Mouse (Mus musculus) liver, embryonic 16.5 days (tissue): ENCODE results near the gene Olfr957. TPM values are rescaled to one million over a fixed set of nuclear protein-coding genes. Genes with fewer than 3 reads are reported as not detected.

Experiments used
- ATAC-seq: fragments of 200-750 bp; cut with Nextera tagmentation; 2 replicates; pipeline ENCODE4 v1.8.0; 2017; ENCODE audit warnings: low read depth, mild to moderate bottlenecking, moderate number of reproducible peaks, moderate library complexity
- H3K27ac ChIP-seq: fragments of 300-500 bp; sonication (generic); 2 replicates; pipeline ENCODE4 v1.5.1; 2014; ENCODE audit warnings: mild to moderate bottlenecking, low read length
- H3K27me3 ChIP-seq: fragments of 300-500 bp; sonication (generic); 2 replicates; pipeline ENCODE4 v1.6.1; 2014; ENCODE audit warnings: low read depth, low read length, mixed read lengths; ENCODE audit not compliant: control insufficient read depth, insufficient read depth
- H3K36me3 ChIP-seq: fragments of 300-500 bp; sonication (generic); 2 replicates; pipeline ENCODE4 v1.6.1; 2014; ENCODE audit warnings: mild to moderate bottlenecking; ENCODE audit not compliant: control insufficient read depth, insufficient read depth
- H3K4me1 ChIP-seq: fragments of 300-500 bp; sonication (generic); 2 replicates; pipeline ENCODE4 v1.6.1; 2014; ENCODE audit warnings: low read depth, low read length, mixed read lengths; ENCODE audit not compliant: control insufficient read depth
- H3K4me2 ChIP-seq: fragments of 300-500 bp; sonication (generic); 2 replicates; pipeline ENCODE4 v1.6.1; 2014; ENCODE audit warnings: low read depth, low read length, mixed read lengths
- H3K4me3 ChIP-seq: fragments of 300-500 bp; sonication (generic); 2 replicates; pipeline ENCODE4 v1.5.1; 2014; ENCODE audit warnings: low read depth, mild to moderate bottlenecking, low read length
- H3K9ac ChIP-seq: fragments of 300-500 bp; sonication (generic); 2 replicates; pipeline ENCODE4 v1.6.1; 2014; ENCODE audit warnings: low read depth, low read length
- H3K9me3 ChIP-seq: fragments of 300-500 bp; sonication (generic); replicated peaks from 2 replicates; pipeline ENCODE4 v1.6.1; 2016; ENCODE audit warnings: low read length; ENCODE audit not compliant: control insufficient read depth
- WGBS: fragments of 180-500 bp; shearing (Covaris S2); extraction: QIAGEN DNeasy Blood & Tissue Kit; methylation state at CpG from one replicate; pipeline ENCODE4 v1.1.7; 2014; ENCODE audit not compliant: insufficient replicate concordance; 5-methylcytosine and 5-hydroxymethylcytosine counted together
- polyA plus RNA-seq: library from polyadenylated mRNA; unstranded; fragments of >200 nt; fragmentation: Nextera tagmentation; extraction: Ambion mirVana; gene quantifications from 2 replicates; pipeline ENCODE4 v1.2.1, GENCODE M21; 2015

Gene Olfr957
- polyA plus RNA-seq, 1 experiment from 2014 or later = not detected

DNA sequence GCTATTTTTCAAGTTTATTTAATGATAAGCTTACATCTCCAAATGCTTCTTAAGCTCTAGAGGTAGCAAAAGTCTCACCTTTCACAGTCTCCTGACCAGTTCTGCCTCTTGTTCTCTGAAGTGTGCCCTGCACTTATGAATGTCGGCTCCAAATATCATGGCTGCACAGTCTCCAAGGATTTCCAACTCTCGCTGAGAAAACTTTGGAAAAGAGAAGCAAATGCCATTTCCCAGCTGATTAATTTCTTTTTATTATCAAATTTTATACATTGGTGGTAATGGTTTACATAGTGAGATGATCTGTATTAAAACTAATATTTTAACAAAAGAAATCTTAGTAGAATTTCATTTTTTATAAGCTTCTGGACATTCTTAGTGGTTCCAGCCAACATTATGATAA lies 21.7 kb downstream of the Olfr957 start, which contains the start of gene Olfr44:
Gene Olfr44 (minus strand): TSS at position 101 of the 400 bp plus-strand sequence.
- no peak for ATAC-seq
- Histone ChIP-seq H3K9me3 (no peaks in the 10 kb centered on the region), H3K4me3 (no peak within 1 kb of the TSS), H3K4me1 (no peaks in the 10 kb centered on the region), H3K36me3 (no peaks in the 10 kb centered on the region), H3K27ac (no peak within 1 kb of the TSS), H3K27me3 (no peaks in the 10 kb centered on the region), H3K9ac (no peak within 1 kb of the TSS), H3K4me2 (no peak within 1 kb of the TSS)
- WGBS = 61% methylated on average over 2 of the region's 2 CpGs

DNA sequence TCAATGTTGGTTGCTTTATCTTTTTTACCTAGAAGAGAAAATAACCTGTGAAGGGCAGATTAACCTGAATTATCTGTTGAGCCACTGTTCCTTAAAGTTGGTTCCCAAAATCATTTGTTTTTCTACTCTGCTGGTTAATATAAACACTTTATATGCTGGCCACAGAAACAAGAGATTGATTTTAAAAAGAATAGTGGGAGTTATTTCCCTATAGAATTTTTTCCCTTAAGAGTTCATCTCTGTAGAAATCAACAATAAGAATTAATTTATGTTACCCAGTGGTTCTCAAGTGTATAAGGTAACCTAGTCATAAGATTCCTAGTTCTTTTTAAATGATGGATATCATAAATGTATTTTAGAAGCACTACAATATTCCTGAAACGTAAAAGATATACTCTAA lies 43.8 kb downstream of the Olfr957 start, which contains the start of gene Olfr955:
Gene Olfr955 (minus strand): TSS at position 101 of the 400 bp plus-strand sequence.
- Histone ChIP-seq H3K27ac (no peak within 1 kb of the TSS), H3K9me3 (no peaks in the 10 kb centered on the region), H3K27me3 (no peaks in the 10 kb centered on the region), H3K4me2 (no peak within 1 kb of the TSS), H3K4me3 (no peak within 1 kb of the TSS), H3K9ac (no peak within 1 kb of the TSS), H3K36me3 (no peaks in the 10 kb centered on the region), H3K4me1 (no peaks in the 10 kb centered on the region)
- no peak for ATAC-seq
- 27% methylated on average over 1 of the region's 1 CpGs for WGBS

Other genes with a start within 250 kb of the Olfr957 start
- not detected in 2 replicates for gene Olfr945, start 239.0 kb downstream of the Olfr957 start, polyA plus RNA-seq
- gene Olfr948, start 189.8 kb downstream of the Olfr957 start, polyA plus RNA-seq = not detected in 2 replicates
- gene Olfr951, start 128.4 kb downstream of the Olfr957 start, polyA plus RNA-seq = not detected in 2 replicates
- gene Olfr952, start 88.7 kb downstream of the Olfr957 start, polyA plus RNA-seq = not detected in 2 replicates
- not detected in 2 replicates for gene Olfr954, start 59.1 kb downstream of the Olfr957 start, polyA plus RNA-seq
- gene Olfr955, start 43.9 kb downstream of the Olfr957 start, polyA plus RNA-seq = not detected in 2 replicates
- gene Olfr44, start 21.8 kb downstream of the Olfr957 start, polyA plus RNA-seq = not detected in 2 replicates
- not detected in 2 replicates for gene Olfr958, start 38.2 kb upstream of the Olfr957 start, polyA plus RNA-seq
- not detected in 2 replicates for gene Olfr959, start 59.8 kb upstream of the Olfr957 start, polyA plus RNA-seq
- 3.1 and 4.1 TPM in 2 replicates for gene AW551984, start 88.6 kb upstream of the Olfr957 start, polyA plus RNA-seq
- gene Olfr148, start 94.8 kb upstream of the Olfr957 start, polyA plus RNA-seq = not detected in 2 replicates
- gene Olfr960, start 105.6 kb upstream of the Olfr957 start, polyA plus RNA-seq = not detected in 2 replicates
- gene Olfr961, start 129.3 kb upstream of the Olfr957 start, polyA plus RNA-seq = not detected in 2 replicates
- gene Olfr963, start 151.4 kb upstream of the Olfr957 start, polyA plus RNA-seq = not detected in 2 replicates
- not detected in 2 replicates for gene Olfr149, start 191.3 kb upstream of the Olfr957 start, polyA plus RNA-seq
- gene Olfr965, start 195.5 kb upstream of the Olfr957 start, polyA plus RNA-seq = not detected in 2 replicates
- gene Olfr150, start 215.2 kb upstream of the Olfr957 start, polyA plus RNA-seq = not detected in 2 replicates
- not detected in 2 replicates for gene Olfr967, start 230.4 kb upstream of the Olfr957 start, polyA plus RNA-seq